Mouse (Mus musculus) thymus, adult 2 months (tissue): ENCODE results near the gene Pde6h.

Source experiments
- CTCF ChIP-seq: fragments of 200-500 bp; IDR thresholded peaks from 2 replicates; pipeline ENCODE4 v1.5.1; 2012; ENCODE audit warnings: mild to moderate bottlenecking, control low read depth, low read length, moderate library complexity, borderline replicate concordance; ENCODE audit not compliant: control insufficient read depth, poor library complexity, insufficient read depth; ENCODE audit errors: extremely low read depth
- POLR2A ChIP-seq: fragments of 200-500 bp; IDR thresholded peaks from 2 replicates; pipeline ENCODE4 v1.6.1; 2012; ENCODE audit warnings: mild to moderate bottlenecking, low read length, control low read depth, moderate library complexity; ENCODE audit not compliant: control insufficient read depth, poor library complexity, insufficient read depth; ENCODE audit errors: extremely low read depth

GRCm38 (mm10) chr6:136912751-136913265, 10.8 kb upstream of the Pde6h start:
- TF ChIP-seq CTCF (no peak), POLR2A (no peak)
